Comparison of ENCODE assay signal across 8 mouse cellular contexts in the genomic region with DNA sequence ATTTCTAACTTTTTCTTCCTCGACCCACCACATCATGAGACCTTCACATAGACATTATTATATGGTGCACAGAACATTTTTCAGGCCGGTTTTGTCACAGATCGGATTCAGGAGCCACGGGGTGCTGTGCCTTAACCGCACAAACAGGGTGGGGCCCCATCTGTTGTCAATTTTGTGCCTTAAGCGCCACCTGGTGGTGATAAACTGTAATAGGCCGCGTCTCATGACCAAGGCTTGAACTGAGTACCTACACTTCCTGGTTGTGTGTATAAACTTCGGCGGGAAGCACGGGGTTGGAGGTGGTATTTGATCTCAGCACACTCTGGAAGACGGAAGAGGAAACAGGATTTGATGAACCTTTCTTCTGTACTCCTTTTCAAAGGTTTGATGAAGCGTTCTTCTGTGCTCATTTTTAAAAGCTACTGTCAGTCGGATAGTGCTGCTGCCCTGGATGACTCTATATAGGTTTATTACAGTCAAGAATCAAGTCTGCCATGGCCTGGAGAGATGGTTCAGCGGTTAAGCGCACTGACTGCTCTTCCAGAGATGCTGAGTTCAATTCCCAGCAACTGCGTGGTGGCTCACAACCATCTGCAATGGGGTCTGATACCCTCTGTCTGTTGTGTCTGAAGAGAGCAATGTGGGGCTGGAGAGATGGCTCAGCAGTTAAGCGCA. TPM values are rescaled to one million over a fixed set of nuclear protein-coding genes. Genes with fewer than 3 reads are reported as not detected.
DNase-seq lines count a peak whose midpoint lies in the region; ATAC-seq and TF ChIP-seq lines count a peak whose summit lies in the region.

No protein-coding gene starts in this region.

- DNase-seq in CH12.LX (ENCODE audit: extremely low read depth) = peak; percentile 98
- peak; percentile 98 for DNase-seq in c-Kit-positive CD71-negative TER-119-negative erythroid progenitor cells, embryonic 14.5 days (ENCODE audit: low read depth)
- peak; percentile 86 for DNase-seq in forebrain, embryonic 10.5 days (ENCODE audit: extremely low spot score, low spot score)
- DNase-seq in kidney, postnatal 14 days = peak; percentile 92
- DNase-seq in liver, embryonic 13.5 days = peak; percentile 86
- DNase-seq in natural killer cell, adult 2 months (ENCODE audit: low spot score in 2 of 2) = peak; percentile 91 to 94

- peak overlapping the region; percentile 88 for H3K4me2 ChIP-seq in CH12.LX (ENCODE audit: insufficient read depth, low read depth, poor library complexity, severe bottlenecking)
- H3K4me2 ChIP-seq in heart, embryonic 15.5 days = peak overlapping the region; percentile 56
- H3K4me2 ChIP-seq in liver, embryonic 13.5 days = peak overlapping the region; percentile 52
- peak overlapping the region; percentile 25 for H3K4me2 ChIP-seq in stomach, embryonic 14.5 days (replicated peaks; ENCODE audit: low read depth, low read length)

- peak; percentile 69 for TF ChIP-seq POLR2A in CH12.LX (IDR thresholded peaks at IDR 0.05; ENCODE audit: low read depth, low read length)

- H3K9ac ChIP-seq in CH12.LX (ENCODE audit: insufficient read depth, low read depth) = peak overlapping the region; percentile 78
- H3K9ac ChIP-seq in heart, embryonic 15.5 days = peak overlapping the region; percentile 29
- peak overlapping the region; percentile 56 for H3K9ac ChIP-seq in liver, embryonic 13.5 days
- H3K9ac ChIP-seq in stomach, embryonic 14.5 days (replicated peaks; ENCODE audit: low read depth, low read length) = 0 out of 2 replicates have a peak overlapping the region, but pooled peaks have one; percentile 1

- no peaks in the 10 kb centered on the region for H3K9me3 ChIP-seq in CH12.LX (replicated peaks; ENCODE audit: low read length)
- H3K9me3 ChIP-seq in forebrain, embryonic 10.5 days = no peaks in the 10 kb centered on the region
- no peaks in the 10 kb centered on the region for H3K9me3 ChIP-seq in heart, embryonic 15.5 days (replicated peaks)
- H3K9me3 ChIP-seq in liver, embryonic 13.5 days (replicated peaks) = no peaks in the 10 kb centered on the region
- H3K9me3 ChIP-seq in stomach, embryonic 14.5 days (ENCODE audit: control insufficient read depth, low read depth, low read length) = no peaks in the 10 kb centered on the region

- peak; percentile 91 for ATAC-seq in heart, embryonic 15.5 days (replicated peaks; ENCODE audit: insufficient number of reproducible peaks, insufficient read depth, low FRiP score, low read depth)
- ATAC-seq in liver, embryonic 13.5 days (ENCODE audit: low read depth) = peak; percentile 98
- peak; percentile 93; the same call in 1 of the 2 replicates for ATAC-seq in stomach, embryonic 14.5 days (ENCODE audit: insufficient number of reproducible peaks, insufficient read depth, low FRiP score, low read depth)

- peak overlapping the region; percentile 55; the same call in 1 of the 2 replicates for H3K27ac ChIP-seq in CH12.LX (ENCODE audit: insufficient read depth, low read depth)
- H3K27ac ChIP-seq in forebrain, embryonic 10.5 days = peak overlapping the region; percentile 49; the same call in 1 of the 2 replicates
- peak overlapping the region; percentile 41; the same call in 1 of the 2 replicates for H3K27ac ChIP-seq in heart, embryonic 15.5 days
- H3K27ac ChIP-seq in liver, embryonic 13.5 days = peak overlapping the region; percentile 58
- peak overlapping the region; percentile 30; the same call in 1 of the 2 replicates for H3K27ac ChIP-seq in stomach, embryonic 14.5 days (ENCODE audit: low read length)

- dilution Hi-C loops in CH12.LX (cut with MboI; ENCODE audit: extremely low pct_ligation_motif_present, extremely low pct_unique_long_range_greater_than_20kb, low sequenced_read_pairs) = no loop called here

- H3K4me3 ChIP-seq in CH12.LX (replicated peaks in 1 of 3; ENCODE audit: low read depth in 2 of 3, low read length in 2 of 3, poor library complexity in 1 of 3) = peak overlapping the region; percentile 26 to 47 (median 43)
- H3K4me3 ChIP-seq in forebrain, embryonic 10.5 days = peak overlapping the region; percentile 29
- peak overlapping the region; percentile 17 for H3K4me3 ChIP-seq in heart, embryonic 15.5 days
- peak overlapping the region; percentile 34 for H3K4me3 ChIP-seq in liver, embryonic 13.5 days (replicated peaks)
- peak overlapping the region; percentile 9 for H3K4me3 ChIP-seq in stomach, embryonic 14.5 days (ENCODE audit: low read depth, low read length)

- no peaks in the 10 kb centered on the region for H3K27me3 ChIP-seq in CH12.LX (replicated peaks)
- H3K27me3 ChIP-seq in forebrain, embryonic 10.5 days (ENCODE audit: poor library complexity, severe bottlenecking) = 0 out of 2 replicates have a peak, but pooled peaks cover 4% of the 10 kb centered on the region
- no peaks in the 10 kb centered on the region for H3K27me3 ChIP-seq in heart, embryonic 15.5 days
- H3K27me3 ChIP-seq in liver, embryonic 13.5 days = no peaks in the 10 kb centered on the region; the same call in 1 of the 2 replicates
- no peaks in the 10 kb centered on the region for H3K27me3 ChIP-seq in stomach, embryonic 14.5 days (ENCODE audit: control insufficient read depth, insufficient read depth, low read length)

- peak; percentile 32; the same call in 1 of the 2 replicates for TF ChIP-seq EP300 in CH12.LX (IDR thresholded peaks at IDR 0.05; ENCODE audit: low read length)

- H3K36me3 ChIP-seq in CH12.LX (replicated peaks in 1 of 2; ENCODE audit: control insufficient read depth in 1 of 2, insufficient read depth in 1 of 2, low read length in 1 of 2) = peaks cover 4 to 6% of the 10 kb centered on the region in 2 experiments
- peaks cover 10% of the 10 kb centered on the region for H3K36me3 ChIP-seq in forebrain, embryonic 10.5 days (replicated peaks)
- no peaks in the 10 kb centered on the region for H3K36me3 ChIP-seq in heart, embryonic 15.5 days
- H3K36me3 ChIP-seq in liver, embryonic 13.5 days = no peaks in the 10 kb centered on the region; the same call in 1 of the 2 replicates
- no peaks in the 10 kb centered on the region for H3K36me3 ChIP-seq in stomach, embryonic 14.5 days (ENCODE audit: control insufficient read depth, insufficient read depth, low read length)

- TF ChIP-seq CTCF in CH12.LX (conservative IDR thresholded peaks at IDR 0.05 in 1 of 2, IDR thresholded peaks at IDR 0.05 in 1 of 2; ENCODE audit: low read depth in 2 of 2, low read length in 2 of 2) = peak; percentile 71 to 98

- in situ Hi-C loops in CH12.LX (cut with MboI; ENCODE audit: low pct_ligation_motif_present, low pct_unique_long_range_greater_than_20kb, low sequenced_read_pairs) = no loop called here

- TF ChIP-seq RAD21 in CH12.LX (IDR thresholded peaks at IDR 0.05; ENCODE audit: low read depth, low read length) = peak; percentile 93

- peaks cover 3 to 16% of the 10 kb centered on the region in 2 experiments; a peak in 2 of 4 replicates for H3K4me1 ChIP-seq in CH12.LX (ENCODE audit: control insufficient read depth in 1 of 2, insufficient read depth in 2 of 2)
- H3K4me1 ChIP-seq in forebrain, embryonic 10.5 days = peaks cover 10% of the 10 kb centered on the region
- H3K4me1 ChIP-seq in heart, embryonic 15.5 days (replicated peaks) = peaks cover 10% of the 10 kb centered on the region
- H3K4me1 ChIP-seq in liver, embryonic 13.5 days (replicated peaks) = peaks cover 21% of the 10 kb centered on the region
- H3K4me1 ChIP-seq in stomach, embryonic 14.5 days (ENCODE audit: control insufficient read depth, insufficient read depth, low read length) = 0 out of 2 replicates have a peak, but pooled peaks cover 2% of the 10 kb centered on the region

- no peaks in the 10 kb centered on the region for H3K79me2 ChIP-seq in CH12.LX (replicated peaks; ENCODE audit: control insufficient read depth, extremely low read depth, insufficient read depth, poor library complexity, severe bottlenecking)

- WGBS in forebrain, embryonic 10.5 days = 19% methylated on average over 18 of the region's 18 CpGs
- 16% methylated on average over 18 of the region's 18 CpGs for WGBS in heart, embryonic 15.5 days
- 13% methylated on average over 18 of the region's 18 CpGs for WGBS in liver, embryonic 13.5 days (ENCODE audit: insufficient replicate concordance)
- WGBS in stomach, embryonic 14.5 days = 14% methylated on average over 18 of the region's 18 CpGs

RNA-seq across cellular contexts. Expression of gene Esyt1, which starts 10.7 kb away (rescaled TPM):
- 43.2 and 48.0 TPM in 2 replicates for total RNA-seq in CH12.LX (2012; rRNA removed)
- 20.2 and 20.6 TPM in 2 replicates for total RNA-seq in CH12.LX (2014; rRNA removed)
- polyA plus RNA-seq in CH12.LX (2012; ENCODE audit: insufficient read length, low read depth) = 33.0 and 38.2 TPM in 2 replicates
- polyA plus RNA-seq in forebrain, embryonic 10.5 days (2016; fragmentation: Nextera tagmentation; extraction: Ambion mirVana) = 8.6 and 10.3 TPM in 2 replicates
- polyA plus RNA-seq in heart, embryonic 15.5 days (2015; fragmentation: Nextera tagmentation; extraction: Ambion mirVana) = 19.4 and 29.0 TPM in 2 replicates
- 9.9 and 10.6 TPM in 2 replicates for polyA plus RNA-seq in liver, embryonic 13.5 days (2015; fragmentation: Nextera tagmentation; extraction: Ambion mirVana)
- polyA plus RNA-seq in stomach, embryonic 14.5 days (2014; fragmentation: Nextera tagmentation; extraction: Ambion mirVana) = 25.8 and 28.9 TPM in 2 replicates

RNA-seq across cellular contexts. Expression of gene Zc3h10, which starts 11.2 kb away (rescaled TPM):
- total RNA-seq in CH12.LX (2012; rRNA removed) (19.9 and 20.9 TPM in 2 replicates), CH12.LX (2014; rRNA removed) (16.2 TPM in 2 replicates)
- 14.4 and 14.6 TPM in 2 replicates for polyA plus RNA-seq in CH12.LX (2012; ENCODE audit: insufficient read length, low read depth)
- polyA plus RNA-seq in forebrain, embryonic 10.5 days (2016; fragmentation: Nextera tagmentation; extraction: Ambion mirVana) = 11.8 and 14.0 TPM in 2 replicates
- polyA plus RNA-seq in heart, embryonic 15.5 days (2015; fragmentation: Nextera tagmentation; extraction: Ambion mirVana) = 10.2 and 11.0 TPM in 2 replicates
- 6.2 and 7.1 TPM in 2 replicates for polyA plus RNA-seq in liver, embryonic 13.5 days (2015; fragmentation: Nextera tagmentation; extraction: Ambion mirVana)
- polyA plus RNA-seq in stomach, embryonic 14.5 days (2014; fragmentation: Nextera tagmentation; extraction: Ambion mirVana) = 8.8 and 10.7 TPM in 2 replicates

RNA-seq across cellular contexts. Expression of gene Rpl41, which starts 12.7 kb away (rescaled TPM):
- 7,686 and 8,549 TPM in 2 replicates for total RNA-seq in CH12.LX (2012; rRNA removed)
- total RNA-seq in CH12.LX (2014; rRNA removed) = 2,395 and 2,709 TPM in 2 replicates
- polyA plus RNA-seq in CH12.LX (2012; ENCODE audit: insufficient read length, low read depth) = 6,293 and 8,065 TPM in 2 replicates
- polyA plus RNA-seq in forebrain, embryonic 10.5 days (2016; fragmentation: Nextera tagmentation; extraction: Ambion mirVana) = 3,608 and 3,665 TPM in 2 replicates
- polyA plus RNA-seq in heart, embryonic 15.5 days (2015; fragmentation: Nextera tagmentation; extraction: Ambion mirVana) = 2,261 and 2,363 TPM in 2 replicates
- 2,776 and 3,150 TPM in 2 replicates for polyA plus RNA-seq in liver, embryonic 13.5 days (2015; fragmentation: Nextera tagmentation; extraction: Ambion mirVana)
- polyA plus RNA-seq in stomach, embryonic 14.5 days (2014; fragmentation: Nextera tagmentation; extraction: Ambion mirVana) = 4,724 and 5,059 TPM in 2 replicates

RNA-seq across cellular contexts. Expression of gene Pa2g4, which starts 29.4 kb away (rescaled TPM):
- total RNA-seq in CH12.LX (2012; rRNA removed) = 133 and 166 TPM in 2 replicates
- total RNA-seq in CH12.LX (2014; rRNA removed) = 126 and 129 TPM in 2 replicates
- polyA plus RNA-seq in CH12.LX (2012; ENCODE audit: insufficient read length, low read depth) = 550 and 650 TPM in 2 replicates
- polyA plus RNA-seq in forebrain, embryonic 10.5 days (2016; fragmentation: Nextera tagmentation; extraction: Ambion mirVana) = 298 and 302 TPM in 2 replicates
- polyA plus RNA-seq in heart, embryonic 15.5 days (2015; fragmentation: Nextera tagmentation; extraction: Ambion mirVana) = 101 and 132 TPM in 2 replicates
- polyA plus RNA-seq in liver, embryonic 13.5 days (2015; fragmentation: Nextera tagmentation; extraction: Ambion mirVana) = 207 and 228 TPM in 2 replicates
- polyA plus RNA-seq in stomach, embryonic 14.5 days (2014; fragmentation: Nextera tagmentation; extraction: Ambion mirVana) = 210 and 218 TPM in 2 replicates

RNA-seq across cellular contexts. Expression of gene Myl6b, which starts 37.9 kb away (rescaled TPM):
- total RNA-seq in CH12.LX (2012; rRNA removed) (2.5 and 2.6 TPM in 2 replicates), CH12.LX (2014; rRNA removed) (0.39 and 1.1 TPM in 2 replicates)
- polyA plus RNA-seq in CH12.LX (2012; ENCODE audit: insufficient read length, low read depth) = 3.2 and 3.9 TPM in 2 replicates
- polyA plus RNA-seq in forebrain, embryonic 10.5 days (2016; fragmentation: Nextera tagmentation; extraction: Ambion mirVana) = 1.9 and 2.0 TPM in 2 replicates
- polyA plus RNA-seq in heart, embryonic 15.5 days (2015; fragmentation: Nextera tagmentation; extraction: Ambion mirVana) = 4.3 and 4.6 TPM in 2 replicates
- 1.2 and 1.3 TPM in 2 replicates for polyA plus RNA-seq in liver, embryonic 13.5 days (2015; fragmentation: Nextera tagmentation; extraction: Ambion mirVana)
- polyA plus RNA-seq in stomach, embryonic 14.5 days (2014; fragmentation: Nextera tagmentation; extraction: Ambion mirVana) = 3.2 and 3.4 TPM in 2 replicates

Comparison
In these comparisons a context has a peak if more than half of its experiments do, and no peak if none do; other contexts are left out.
1. Peak in every context shown above with its lines: DNase-seq, ATAC-seq, H3K4me3 ChIP-seq and H3K27ac ChIP-seq.
2. H3K4me2 ChIP-seq: peak in every context shown above with its lines; median percentile 88 in CH12.LX; 56 in heart, embryonic 15.5 days; 52 in liver, embryonic 13.5 days; 25 in stomach, embryonic 14.5 days.
3. H3K9ac ChIP-seq: peak in every context shown above with its lines; median percentile 78 in CH12.LX; 56 in liver, embryonic 13.5 days; 29 in heart, embryonic 15.5 days; 1 in stomach, embryonic 14.5 days.